Mouse (Mus musculus) midbrain, embryonic 11.5 days (tissue): ENCODE data around the gene Cyfip2. TPM values are rescaled to one million over a fixed set of nuclear protein-coding genes. Genes with fewer than 3 reads are reported as not detected.

Experiments used
- ATAC-seq: fragments of 200-750 bp; cut with Nextera tagmentation; 2 replicates; pipeline ENCODE4 v1.8.0; 2017; ENCODE audit warnings: moderate TSS enrichment, moderate library complexity; ENCODE audit not compliant: low FRiP score
- DNase-seq: peaks from one replicate; pipeline ENCODE4 v3.0.0; 2015; ENCODE audit warnings: low spot score; ENCODE audit errors: missing footprints
- H3K27ac ChIP-seq: fragments of 300-500 bp; sonication (generic); 2 replicates; pipeline ENCODE4 v1.5.1; 2014; ENCODE audit warnings: low read depth, low read length
- H3K27me3 ChIP-seq: fragments of 300-500 bp; sonication (generic); 2 replicates; pipeline ENCODE4 v1.6.1; 2014; ENCODE audit warnings: mild to moderate bottlenecking, low read length, moderate library complexity, mixed read lengths; ENCODE audit not compliant: control insufficient read depth, insufficient read depth
- H3K36me3 ChIP-seq: fragments of 300-500 bp; sonication (generic); 2 replicates; pipeline ENCODE4 v1.6.1; 2014; ENCODE audit warnings: mild to moderate bottlenecking, low read length, moderate library complexity, mixed read lengths; ENCODE audit not compliant: control insufficient read depth, insufficient read depth
- H3K4me1 ChIP-seq: fragments of 300-500 bp; sonication (generic); 2 replicates; pipeline ENCODE4 v1.6.1; 2014; ENCODE audit warnings: low read length; ENCODE audit not compliant: control insufficient read depth, insufficient read depth
- H3K4me2 ChIP-seq: fragments of 300-500 bp; sonication (generic); 2 replicates; pipeline ENCODE4 v1.6.1; 2014; ENCODE audit warnings: mild to moderate bottlenecking, moderate library complexity
- H3K4me3 ChIP-seq: fragments of 300-500 bp; sonication (generic); 2 replicates; pipeline ENCODE4 v1.5.1; 2014; ENCODE audit warnings: low read depth, low read length
- H3K9ac ChIP-seq: fragments of 300-500 bp; sonication (generic); 2 replicates; pipeline ENCODE4 v1.6.1; 2014; ENCODE audit warnings: low read length
- H3K9me3 ChIP-seq: fragments of 300-500 bp; sonication (generic); 2 replicates; pipeline ENCODE4 v1.6.1; 2016; ENCODE audit warnings: low read length; ENCODE audit not compliant: control insufficient read depth
- WGBS: fragments of 180-500 bp; shearing (Covaris S2); extraction: QIAGEN DNeasy Blood & Tissue Kit; methylation state at CpG from one replicate; pipeline ENCODE4 v1.1.7; 2014; 5-methylcytosine and 5-hydroxymethylcytosine counted together
- polyA plus RNA-seq: library from polyadenylated mRNA; unstranded; fragments of >200 nt; fragmentation: Nextera tagmentation; extraction: Ambion mirVana; gene quantifications from 2 replicates; pipeline ENCODE4 v1.2.1, GENCODE M21; 2014

The Cyfip2 gene
- polyA plus RNA-seq, 1 experiment from 2014 or later: 34.0 TPM

- Histone ChIP-seq H3K27me3 (no peaks in the 10 kb centered on the region), H3K4me2 (no peak overlapping the region), H3K4me1 (no peaks in the 10 kb centered on the region), H3K9me3 (no peaks in the 10 kb centered on the region), H3K4me3 (no peak overlapping the region), H3K27ac (no peak overlapping the region), H3K36me3 (no peaks in the 10 kb centered on the region), H3K9ac (no peak overlapping the region)
- DNase-seq (no peak), ATAC-seq (no peak)
- 92% methylated on average over 3 of the region's 3 CpGs for WGBS
These were observed 38.7 kb downstream of the Cyfip2 start for GRCm38 (mm10) chr11:46273969-46274368.

- H3K9me3 ChIP-seq: no peaks in the 10 kb centered on the region
- 0 out of 2 replicates have a peak, but pooled peaks cover 3% of the 10 kb centered on the region for H3K36me3 ChIP-seq
- no peak overlapping the region for H3K4me2 ChIP-seq
- H3K27ac ChIP-seq: no peak overlapping the region
- H3K9ac ChIP-seq: no peak overlapping the region
- H3K4me1 ChIP-seq: no peaks in the 10 kb centered on the region
- no peaks in the 10 kb centered on the region for H3K27me3 ChIP-seq
- no peak overlapping the region for H3K4me3 ChIP-seq
- WGBS: 65% methylated on average over 8 of the region's 8 CpGs
- DNase-seq (peak; percentile 28), ATAC-seq (no peak)
These were observed 40.5 kb downstream of the Cyfip2 start for GRCm38 (mm10) chr11:46272058-46272681.

- ATAC-seq: no peak
- Histone ChIP-seq H3K9me3 (no peaks in the 10 kb centered on the region), H3K27ac (no peak overlapping the region)
These were observed 42.8 kb downstream of the Cyfip2 start for GRCm38 (mm10) chr11:46269893-46270292.

GRCm38 (mm10) chr11:46269391-46269790 lies 43.3 kb downstream of the Cyfip2 start:
- H3K4me1 ChIP-seq: no peaks in the 10 kb centered on the region
- no peaks in the 10 kb centered on the region for H3K27me3 ChIP-seq
- WGBS: 86% methylated on average over 9 of the region's 9 CpGs
- no peak overlapping the region for H3K4me3 ChIP-seq
- H3K27ac ChIP-seq: no peak overlapping the region
- H3K9ac ChIP-seq: no peak overlapping the region
- H3K4me2 ChIP-seq: no peak overlapping the region
- ATAC-seq: peak; percentile 48; the same call in 1 of the 2 replicates
- H3K9me3 ChIP-seq: no peaks in the 10 kb centered on the region
- peaks cover 5% of the 10 kb centered on the region; the same call in 1 of the 2 replicates for H3K36me3 ChIP-seq
- peak; percentile 81 for DNase-seq

More at GRCm38 (mm10) chr11:46269893-46270292, 42.8 kb downstream of the Cyfip2 start:
- Histone ChIP-seq H3K9ac (no peak overlapping the region), H3K4me1 (no peaks in the 10 kb centered on the region), H3K27me3 (no peaks in the 10 kb centered on the region), H3K4me2 (no peak overlapping the region), H3K36me3 (peaks cover 5% of the 10 kb centered on the region; the same call in 1 of the 2 replicates), H3K4me3 (no peak overlapping the region)
- peak; percentile 60 for DNase-seq
- 77% methylated on average over 3 of the region's 3 CpGs for WGBS

DNA sequence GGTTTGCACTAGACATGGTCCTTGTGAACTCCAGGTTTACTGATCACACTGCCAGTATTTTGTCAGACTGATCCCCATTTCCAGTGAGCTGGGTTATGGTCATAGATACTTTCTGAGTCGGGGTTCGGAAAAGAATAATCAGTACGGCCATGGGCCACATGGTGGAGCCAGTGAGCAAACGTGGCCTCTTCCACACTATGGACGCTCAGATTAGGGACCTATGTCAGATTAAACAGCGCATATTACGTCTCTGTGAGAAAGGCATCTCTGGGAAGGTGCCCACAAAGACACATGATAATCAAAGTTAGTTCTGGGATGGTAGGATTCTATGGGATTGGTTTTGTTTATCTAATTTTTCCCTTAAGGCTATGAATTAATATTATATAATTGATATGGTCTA lies 43.7 kb downstream of the Cyfip2 start:
- Histone ChIP-seq H3K27ac (no peak overlapping the region), H3K4me3 (no peak overlapping the region), H3K9me3 (no peaks in the 10 kb centered on the region), H3K27me3 (no peaks in the 10 kb centered on the region), H3K4me2 (no peak overlapping the region), H3K9ac (no peak overlapping the region), H3K4me1 (no peaks in the 10 kb centered on the region), H3K36me3 (peaks cover 5% of the 10 kb centered on the region; the same call in 1 of the 2 replicates)
- 26% methylated on average over 7 of the region's 7 CpGs for WGBS
- DNase-seq (peak; percentile 96), ATAC-seq (peak; percentile 62)

- ATAC-seq: no peak
- no peak overlapping the region for H3K27ac ChIP-seq
- H3K9me3 ChIP-seq: no peaks in the 10 kb centered on the region
- H3K4me2 ChIP-seq: no peak overlapping the region
- H3K36me3 ChIP-seq: peaks cover 5% of the 10 kb centered on the region; the same call in 1 of the 2 replicates
- H3K27me3 ChIP-seq: no peaks in the 10 kb centered on the region
- 91% methylated on average over 11 of the region's 11 CpGs for WGBS
- no peaks in the 10 kb centered on the region for H3K4me1 ChIP-seq
- peak; percentile 35 for DNase-seq
- H3K4me3 ChIP-seq: no peak overlapping the region
- no peak overlapping the region for H3K9ac ChIP-seq
These were observed 47.5 kb downstream of the Cyfip2 start for GRCm38 (mm10) chr11:46265031-46265786.

GRCm38 (mm10) chr11:46264584-46264983 lies 48.1 kb downstream of the Cyfip2 start:
- no peaks in the 10 kb centered on the region for H3K9me3 ChIP-seq
- H3K9ac ChIP-seq: no peak overlapping the region
- DNase-seq (peak; percentile 39), ATAC-seq (no peak)
- H3K27ac ChIP-seq: no peak overlapping the region
- no peak overlapping the region for H3K4me2 ChIP-seq
- H3K27me3 ChIP-seq: no peaks in the 10 kb centered on the region
- no peak overlapping the region for H3K4me3 ChIP-seq
- H3K36me3 ChIP-seq: peaks cover 5% of the 10 kb centered on the region; the same call in 1 of the 2 replicates
- no peaks in the 10 kb centered on the region for H3K4me1 ChIP-seq
- 61% methylated on average over 3 of the region's 3 CpGs for WGBS

GRCm38 (mm10) chr11:46263291-46263690 lies 49.4 kb downstream of the Cyfip2 start:
- no peak overlapping the region for H3K4me3 ChIP-seq
- H3K27me3 ChIP-seq: no peaks in the 10 kb centered on the region
- no peak overlapping the region for H3K4me2 ChIP-seq
- DNase-seq (peak; percentile 17), ATAC-seq (no peak)
- no peaks in the 10 kb centered on the region for H3K4me1 ChIP-seq
- H3K27ac ChIP-seq: no peak overlapping the region
- H3K36me3 ChIP-seq: peaks cover 5% of the 10 kb centered on the region; the same call in 1 of the 2 replicates
- no peak overlapping the region for H3K9ac ChIP-seq
- WGBS: 93% methylated on average over 11 of the region's 11 CpGs
- no peaks in the 10 kb centered on the region for H3K9me3 ChIP-seq

DNA sequence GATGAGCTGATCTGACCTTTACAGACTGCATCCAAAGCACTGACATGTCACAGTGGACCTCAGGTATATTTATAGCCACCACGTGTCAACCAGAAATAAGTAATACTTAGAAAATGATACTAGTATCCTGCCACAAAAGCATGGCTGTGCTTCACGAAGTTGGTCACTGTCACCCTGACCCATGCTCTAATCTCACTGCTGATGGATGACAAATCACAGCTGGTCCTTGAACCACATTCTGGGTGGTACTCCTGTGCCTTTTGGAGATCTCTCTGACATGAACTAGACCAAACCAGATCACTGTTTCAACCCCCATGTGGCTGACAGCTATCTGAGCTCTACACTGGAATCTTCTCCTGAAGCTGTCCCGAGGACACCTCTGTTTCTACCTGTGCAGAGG lies 49.8 kb downstream of the Cyfip2 start:
- DNase-seq (peak; percentile 47), ATAC-seq (no peak)
- Histone ChIP-seq H3K4me1 (no peaks in the 10 kb centered on the region), H3K4me2 (no peak overlapping the region), H3K4me3 (no peak overlapping the region), H3K9me3 (no peaks in the 10 kb centered on the region), H3K27me3 (no peaks in the 10 kb centered on the region), H3K27ac (no peak overlapping the region), H3K9ac (no peak overlapping the region), H3K36me3 (peaks cover 2% of the 10 kb centered on the region; the same call in 1 of the 2 replicates)
- 87% methylated on average over 3 of the region's 3 CpGs for WGBS
